Mouse (Mus musculus) testis, adult 2 months (tissue): ENCODE results near the gene Armh4.

Experiments
- CTCF ChIP-seq: fragments of 200-500 bp; IDR thresholded peaks from 2 replicates; pipeline ENCODE4 v1.5.1; 2012; ENCODE audit warnings: low read depth, mild to moderate bottlenecking, inconsistent platforms, low read length, moderate library complexity; ENCODE audit not compliant: control insufficient read depth, insufficient read depth, insufficient replicate concordance
- POLR2A ChIP-seq: fragments of 200-500 bp; IDR thresholded peaks from 2 replicates; pipeline ENCODE4 v1.6.1; 2012; ENCODE audit warnings: low read depth, mild to moderate bottlenecking, inconsistent platforms, low read length, moderate library complexity; ENCODE audit not compliant: control insufficient read depth

DNA sequence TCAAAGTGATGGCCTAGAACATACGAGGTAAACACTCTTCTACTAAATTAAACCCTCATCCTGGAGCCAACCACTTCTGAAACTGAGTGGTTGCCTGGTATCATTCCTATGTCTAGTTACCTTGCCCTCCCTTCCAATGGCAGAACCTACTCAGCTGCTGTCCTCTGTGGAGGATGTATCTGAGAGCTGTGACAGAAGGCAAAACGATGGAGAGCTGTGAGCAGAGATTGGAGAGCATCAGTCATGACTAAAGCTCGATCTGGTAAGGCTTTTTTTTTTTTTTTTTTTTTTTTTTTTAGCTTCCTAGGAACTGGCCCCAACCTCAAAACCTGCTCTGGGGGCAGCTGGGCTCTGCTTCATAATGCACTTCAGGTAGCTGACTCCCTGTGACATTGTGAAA lies 60.4 kb downstream of the Armh4 start:
- TF ChIP-seq CTCF (no peak), POLR2A (no peak)
